Mouse (Mus musculus): Measurements from ENCODE around the gene Naa80. TPM values are rescaled to one million over a fixed set of nuclear protein-coding genes. Genes with fewer than 3 reads are reported as not detected.
A peak's percentile ranks its signal among the peaks of the same experiment; 100 is the strongest.

The Naa80 gene
- polyA plus RNA-seq, 1 experiment from 2014 or later, result 14.1 TPM

DNA sequence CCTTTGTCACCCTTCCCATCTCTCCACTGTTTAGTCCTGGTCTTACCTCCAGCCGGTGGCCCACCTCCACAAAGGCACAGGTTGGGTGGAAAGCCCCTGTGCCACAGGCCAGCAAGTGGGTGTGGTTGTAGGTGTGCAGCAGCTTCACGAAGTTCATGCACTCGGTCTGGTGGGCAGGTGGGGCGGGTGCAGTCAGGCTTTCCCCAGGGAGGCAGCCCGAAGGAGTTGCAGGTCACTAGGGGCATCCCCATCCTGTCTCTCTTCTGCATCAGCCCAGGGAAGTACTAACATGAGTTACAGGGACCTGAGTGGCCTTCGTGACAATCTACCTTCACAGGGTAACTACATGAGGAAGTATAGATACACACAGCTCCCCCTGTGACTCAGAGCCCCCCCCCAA, 24.6 kb downstream of the Naa80 start:
- Histone ChIP-seq H3K27me3 (ENCODE audit: control insufficient read depth, insufficient read depth, low read depth, low read length) (no peaks in the 10 kb centered on the region; the same call in 1 of the 2 replicates), H3K9ac (ENCODE audit: low read depth, low read length) (no peak overlapping the region), H3K27ac (ENCODE audit: low read length) (no peak overlapping the region), H3K4me1 (ENCODE audit: control insufficient read depth, low read depth, low read length) (peaks cover 19% of the 10 kb centered on the region), H3K4me3 (ENCODE audit: low read depth, low read length) (no peak overlapping the region), H3K9me3 (replicated peaks; ENCODE audit: control insufficient read depth, low read length) (no peaks in the 10 kb centered on the region), H3K4me2 (ENCODE audit: low read depth, low read length) (no peak overlapping the region), H3K36me3 (ENCODE audit: control insufficient read depth, insufficient read depth) (no peaks in the 10 kb centered on the region)
- no peak for ATAC-seq (ENCODE audit: low read depth)
- 63% methylated on average over 6 of the region's 6 CpGs for WGBS (ENCODE audit: insufficient replicate concordance)

DNA sequence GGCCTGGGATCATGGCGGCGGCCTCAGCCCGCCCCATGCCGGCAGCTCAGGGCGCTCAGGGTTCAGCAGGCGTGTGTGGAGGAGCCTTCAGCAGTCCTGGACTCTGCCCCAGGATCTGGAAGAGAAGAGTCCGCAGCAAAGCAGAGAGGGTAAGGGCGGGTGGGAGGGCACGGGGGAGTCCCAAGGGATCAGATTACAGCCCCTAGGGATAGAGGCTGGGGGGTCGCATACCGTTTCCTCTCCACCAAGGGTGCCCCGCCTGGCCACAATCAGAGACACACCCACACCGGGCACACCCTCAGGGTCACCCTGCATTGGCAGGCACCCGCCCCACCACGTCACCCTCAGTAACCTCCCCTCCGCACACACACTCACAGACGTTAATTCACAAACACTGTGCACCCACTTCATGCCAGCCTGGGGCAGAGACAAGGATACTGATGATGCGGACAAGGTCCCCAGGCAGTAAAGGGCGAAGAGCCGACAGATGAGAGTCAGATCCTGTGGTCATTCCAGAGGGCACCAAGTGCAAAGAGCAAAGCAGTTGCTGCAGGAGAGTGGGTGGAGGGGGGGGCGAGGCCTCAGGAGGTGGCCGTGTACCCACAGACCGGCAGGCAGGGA, 26.5 kb downstream of the Naa80 start:
- Histone ChIP-seq H3K9ac (ENCODE audit: low read depth, low read length) (no peak overlapping the region), H3K4me2 (ENCODE audit: low read depth, low read length) (no peak overlapping the region), H3K27me3 (ENCODE audit: control insufficient read depth, insufficient read depth, low read depth, low read length) (no peaks in the 10 kb centered on the region; the same call in 1 of the 2 replicates), H3K27ac (ENCODE audit: low read length) (no peak overlapping the region), H3K4me1 (ENCODE audit: control insufficient read depth, low read depth, low read length) (peaks cover 15% of the 10 kb centered on the region), H3K4me3 (ENCODE audit: low read depth, low read length) (no peak overlapping the region), H3K9me3 (replicated peaks; ENCODE audit: control insufficient read depth, low read length) (no peaks in the 10 kb centered on the region), H3K36me3 (ENCODE audit: control insufficient read depth, insufficient read depth) (no peaks in the 10 kb centered on the region)
- 43% methylated on average over 23 of the region's 23 CpGs for whole genome bisulfite sequencing (ENCODE audit: insufficient replicate concordance)
- ATAC-seq (ENCODE audit: low read depth), result no peak; the same call in 1 of the 2 replicates

DNA sequence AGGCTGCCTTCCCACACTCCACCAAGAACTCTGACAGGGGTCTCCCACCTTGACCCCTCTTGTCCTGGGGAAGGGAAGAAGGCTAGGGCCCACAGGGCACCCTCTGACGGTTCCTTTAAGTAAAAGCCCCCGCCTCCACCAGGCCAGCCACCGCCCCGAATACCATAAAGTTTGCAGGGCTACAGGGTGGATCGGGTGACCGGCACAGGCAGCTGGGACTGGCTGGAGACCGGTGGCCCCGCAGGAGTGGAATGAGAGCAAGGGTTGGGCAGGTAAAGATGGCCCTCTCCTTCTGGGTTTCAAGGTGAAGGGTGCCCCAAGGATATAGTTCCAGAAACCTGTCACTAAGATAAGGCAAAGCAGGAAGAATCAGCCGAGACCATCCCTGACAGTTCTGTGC, 27.9 kb downstream of the Naa80 start:
- ATAC-seq (ENCODE audit: low read depth), result no peak
- 43% methylated on average over 9 of the region's 9 CpGs for WGBS (ENCODE audit: insufficient replicate concordance)
- no peak overlapping the region for H3K9ac ChIP-seq (ENCODE audit: low read depth, low read length)
- no peak overlapping the region for H3K27ac ChIP-seq (ENCODE audit: low read length)
- H3K4me3 ChIP-seq (ENCODE audit: low read depth, low read length), result no peak overlapping the region
- H3K36me3 ChIP-seq (ENCODE audit: control insufficient read depth, insufficient read depth), result no peaks in the 10 kb centered on the region
- H3K27me3 ChIP-seq (ENCODE audit: control insufficient read depth, insufficient read depth, low read depth, low read length), result no peaks in the 10 kb centered on the region; the same call in 1 of the 2 replicates
- peaks cover 14% of the 10 kb centered on the region for H3K4me1 ChIP-seq (ENCODE audit: control insufficient read depth, low read depth, low read length)
- no peaks in the 10 kb centered on the region for H3K9me3 ChIP-seq (replicated peaks; ENCODE audit: control insufficient read depth, low read length)
- H3K4me2 ChIP-seq (ENCODE audit: low read depth, low read length), result no peak overlapping the region

DNA sequence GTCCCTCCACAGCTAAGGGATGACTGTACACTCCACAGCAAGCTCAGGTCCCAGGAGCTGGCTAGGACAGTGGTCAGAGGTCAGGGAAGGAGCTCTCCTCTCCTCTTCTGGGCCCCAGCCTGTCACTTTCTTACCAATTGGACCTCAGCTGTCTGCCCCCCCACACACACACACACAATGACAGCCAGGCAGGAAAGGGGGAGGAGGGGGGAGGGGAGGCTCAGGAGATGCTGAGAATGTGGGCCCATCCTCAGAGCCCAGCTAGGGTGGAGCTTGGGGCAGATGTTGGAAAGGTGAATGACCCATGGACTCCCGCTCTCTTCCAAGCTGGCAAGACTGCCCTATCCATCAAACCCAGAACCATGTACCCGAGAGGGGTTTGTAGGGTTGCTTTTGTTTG, 28.3 kb downstream of the Naa80 start:
- H3K4me1 ChIP-seq (ENCODE audit: control insufficient read depth, low read depth, low read length), result peaks cover 16% of the 10 kb centered on the region
- no peak overlapping the region for H3K4me2 ChIP-seq (ENCODE audit: low read depth, low read length)
- no peaks in the 10 kb centered on the region for H3K9me3 ChIP-seq (replicated peaks; ENCODE audit: control insufficient read depth, low read length)
- no peak overlapping the region for H3K9ac ChIP-seq (ENCODE audit: low read depth, low read length)
- no peak for ATAC-seq (ENCODE audit: low read depth)
- H3K4me3 ChIP-seq (ENCODE audit: low read depth, low read length), result no peak overlapping the region
- no peaks in the 10 kb centered on the region; the same call in 1 of the 2 replicates for H3K27me3 ChIP-seq (ENCODE audit: control insufficient read depth, insufficient read depth, low read depth, low read length)
- no peak overlapping the region for H3K27ac ChIP-seq (ENCODE audit: low read length)
- H3K36me3 ChIP-seq (ENCODE audit: control insufficient read depth, insufficient read depth), result no peaks in the 10 kb centered on the region
- WGBS (ENCODE audit: insufficient replicate concordance), result 57% methylated on average over 2 of the region's 2 CpGs

DNA sequence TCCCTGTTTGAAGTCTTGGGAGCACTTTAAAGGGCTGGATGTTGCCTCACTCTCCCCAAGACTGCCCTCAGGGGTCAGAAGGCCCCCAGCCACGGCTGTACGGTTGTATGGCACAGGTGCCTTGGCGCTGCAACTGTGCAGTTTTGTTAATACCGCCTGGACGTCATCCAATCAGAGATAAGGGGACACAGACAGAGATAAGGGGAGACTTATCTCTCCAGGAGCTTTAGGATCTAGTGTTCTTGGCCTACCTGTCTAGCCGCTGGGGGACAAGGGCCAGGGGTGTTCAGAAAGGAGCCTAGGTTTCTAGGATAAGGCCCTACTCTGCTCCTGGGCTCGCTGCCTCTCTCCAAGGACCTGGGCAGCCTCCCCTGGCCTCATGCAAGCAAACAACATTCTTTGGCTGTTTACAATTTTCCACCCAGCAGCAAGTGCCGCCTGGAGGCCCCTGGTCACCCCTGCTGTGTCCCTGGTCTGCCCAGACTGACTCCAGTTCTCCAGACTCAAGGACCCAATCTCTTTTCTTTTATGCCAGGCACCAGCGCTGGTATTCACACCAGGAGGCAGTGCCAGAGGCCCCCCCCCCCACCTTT, 29.1 kb downstream of the Naa80 start:
- Histone ChIP-seq H3K4me1 (ENCODE audit: control insufficient read depth, low read depth, low read length) (peaks cover 15% of the 10 kb centered on the region), H3K36me3 (ENCODE audit: control insufficient read depth, insufficient read depth) (no peaks in the 10 kb centered on the region), H3K4me3 (ENCODE audit: low read depth, low read length) (no peak overlapping the region), H3K27me3 (ENCODE audit: control insufficient read depth, insufficient read depth, low read depth, low read length) (no peaks in the 10 kb centered on the region; the same call in 1 of the 2 replicates), H3K4me2 (ENCODE audit: low read depth, low read length) (no peak overlapping the region), H3K27ac (ENCODE audit: low read length) (no peak overlapping the region), H3K9me3 (replicated peaks; ENCODE audit: control insufficient read depth, low read length) (no peaks in the 10 kb centered on the region), H3K9ac (ENCODE audit: low read depth, low read length) (no peak overlapping the region)
- no peak for ATAC-seq (ENCODE audit: low read depth)
- 45% methylated on average over 9 of the region's 9 CpGs for WGBS (ENCODE audit: insufficient replicate concordance)

DNA sequence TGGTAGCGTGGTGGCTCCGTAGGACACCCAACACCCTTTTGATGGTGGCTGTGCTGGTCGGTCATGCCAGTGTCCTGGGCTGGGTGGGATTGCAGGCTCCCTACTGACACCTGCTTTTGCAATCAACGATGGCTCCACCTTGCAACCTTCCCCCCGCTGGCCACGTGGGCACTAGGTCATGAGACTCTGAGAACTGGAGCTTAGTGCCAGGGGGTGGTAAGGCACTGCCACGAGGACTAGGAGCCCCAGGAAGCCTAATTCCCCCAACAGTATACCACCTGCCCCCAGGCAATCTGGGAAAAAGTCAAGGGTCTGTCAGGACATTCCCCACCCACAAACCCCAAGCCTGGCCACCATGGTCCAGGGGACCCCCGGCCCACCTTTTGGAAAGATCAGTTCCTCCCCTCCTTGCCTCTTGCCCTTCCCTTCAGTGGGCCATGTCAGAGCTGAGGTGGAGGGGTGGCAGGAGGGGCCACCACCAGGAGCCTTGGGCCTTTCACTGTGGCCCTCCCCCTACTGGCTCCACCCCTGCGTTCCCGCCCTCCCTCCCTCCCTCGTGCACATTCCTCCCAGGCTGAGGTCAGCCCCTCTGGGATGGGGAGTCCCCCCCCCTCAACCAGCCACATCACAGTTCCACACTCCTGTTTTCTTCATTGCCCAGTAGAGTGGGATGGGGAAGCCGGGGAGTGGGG, 30.2 kb downstream of the Naa80 start, which contains the start of gene Sema3b:
Gene Sema3b, minus strand, starts transcription at position 489 of the 692 bp plus-strand sequence.
- no peaks in the 10 kb centered on the region for H3K9me3 ChIP-seq (replicated peaks; ENCODE audit: control insufficient read depth, low read length)
- H3K4me2 ChIP-seq (ENCODE audit: low read depth, low read length), result no peak within 1 kb of the TSS
- H3K4me3 ChIP-seq (ENCODE audit: low read depth, low read length), result no peak within 1 kb of the TSS
- H3K27ac ChIP-seq (ENCODE audit: low read length), result no peak within 1 kb of the TSS
- no peaks in the 10 kb centered on the region; the same call in 1 of the 2 replicates for H3K27me3 ChIP-seq (ENCODE audit: control insufficient read depth, insufficient read depth, low read depth, low read length)
- ATAC-seq (ENCODE audit: low read depth), result no peak
- H3K4me1 ChIP-seq (ENCODE audit: control insufficient read depth, low read depth, low read length), result peaks cover 20% of the 10 kb centered on the region
- no peaks in the 10 kb centered on the region for H3K36me3 ChIP-seq (ENCODE audit: control insufficient read depth, insufficient read depth)
- 57% methylated on average over 12 of the region's 12 CpGs for WGBS (ENCODE audit: insufficient replicate concordance)
- no peak within 1 kb of the TSS for H3K9ac ChIP-seq (ENCODE audit: low read depth, low read length)

GRCm38 (mm10) chr9:107609433-107609830, 30.7 kb downstream of the Naa80 start:
- ATAC-seq (ENCODE audit: low read depth), result no peak
- no peak overlapping the region for H3K9ac ChIP-seq (ENCODE audit: low read depth, low read length)
- no peaks in the 10 kb centered on the region for H3K36me3 ChIP-seq (ENCODE audit: control insufficient read depth, insufficient read depth)
- peaks cover 20% of the 10 kb centered on the region for H3K4me1 ChIP-seq (ENCODE audit: control insufficient read depth, low read depth, low read length)
- H3K27me3 ChIP-seq (ENCODE audit: control insufficient read depth, insufficient read depth, low read depth, low read length), result no peaks in the 10 kb centered on the region
- H3K9me3 ChIP-seq (replicated peaks; ENCODE audit: control insufficient read depth, low read length), result no peaks in the 10 kb centered on the region
- H3K4me3 ChIP-seq (ENCODE audit: low read depth, low read length), result no peak overlapping the region
- no peak overlapping the region for H3K27ac ChIP-seq (ENCODE audit: low read length)
- 76% methylated on average over 4 of the region's 4 CpGs for WGBS (ENCODE audit: insufficient replicate concordance)
- H3K4me2 ChIP-seq (ENCODE audit: low read depth, low read length), result no peak overlapping the region

- peaks cover 13% of the 10 kb centered on the region for H3K36me3 ChIP-seq (ENCODE audit: control insufficient read depth, insufficient read depth)
- no peaks in the 10 kb centered on the region for H3K27me3 ChIP-seq (ENCODE audit: control insufficient read depth, insufficient read depth, low read depth, low read length)
- H3K9ac ChIP-seq (ENCODE audit: low read depth, low read length), result peak overlapping the region; percentile 75; the same call in 1 of the 2 replicates
- 33% methylated on average over 6 of the region's 6 CpGs for WGBS (ENCODE audit: insufficient replicate concordance)
- peak overlapping the region; percentile 62; the same call in 1 of the 2 replicates for H3K4me3 ChIP-seq (ENCODE audit: low read depth, low read length)
- peaks cover 12% of the 10 kb centered on the region for H3K4me1 ChIP-seq (ENCODE audit: control insufficient read depth, low read depth, low read length)
- ATAC-seq (ENCODE audit: low read depth), result no peak; the same call in 1 of the 2 replicates
- peak overlapping the region; percentile 71; the same call in 1 of the 2 replicates for H3K27ac ChIP-seq (ENCODE audit: low read length)
- H3K4me2 ChIP-seq (ENCODE audit: low read depth, low read length), result peak overlapping the region; percentile 97
- no peaks in the 10 kb centered on the region for H3K9me3 ChIP-seq (replicated peaks; ENCODE audit: control insufficient read depth, low read length)
Measured at GRCm38 (mm10) chr9:107611456-107612190, 32.9 kb downstream of the Naa80 start.

Data from liver, embryonic 16.5 days (tissue).